Mouse (Mus musculus): ENCODE data around the gene Ehd3. TPM values are rescaled to one million over a fixed set of nuclear protein-coding genes. Genes with fewer than 3 reads are reported as not detected.
"Not testable (repeated sequence)": the region's sequence is repeated elsewhere in the genome, so short reads cannot be mapped to it uniquely, and the experiment has no call there.

Ehd3 gene
- polyA plus RNA-seq, 1 experiment from 2014 or later = 7.4 TPM

DNA sequence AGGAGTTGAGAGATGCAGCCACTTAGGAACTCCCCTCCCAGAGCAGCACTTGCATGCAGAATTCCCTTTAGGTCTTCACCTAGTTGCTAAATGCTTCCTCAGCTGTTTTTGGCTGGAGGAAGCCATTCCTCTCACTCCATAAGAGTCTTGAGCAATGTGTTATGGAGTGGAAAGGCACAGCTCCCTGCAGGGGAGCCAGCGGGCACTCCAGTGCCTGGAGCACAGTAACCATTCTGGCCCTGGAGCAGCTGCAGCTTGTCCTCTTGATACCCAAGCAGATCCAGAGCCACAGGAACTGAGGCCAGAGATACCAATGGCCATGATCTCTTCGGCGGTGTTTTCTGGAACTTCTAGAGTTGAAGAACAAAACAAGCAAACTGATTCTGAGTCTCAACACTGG, 32.7 kb downstream of the Ehd3 start:
- H3K4me3 ChIP-seq (ENCODE audit: low read depth, low read length) = no peak overlapping the region
- ATAC-seq (ENCODE audit: low FRiP score) (no peak), DNase-seq (ENCODE audit: low spot score, missing footprints) (no peak)
- H3K27me3 ChIP-seq (ENCODE audit: control insufficient read depth, insufficient read depth, low read length) = no peaks in the 10 kb centered on the region
- H3K4me2 ChIP-seq = no peak overlapping the region
- 92% methylated on average over 3 of the region's 3 CpGs for WGBS
- H3K4me1 ChIP-seq (ENCODE audit: control insufficient read depth, insufficient read depth, low read length) = no peaks in the 10 kb centered on the region
- H3K9me3 ChIP-seq (ENCODE audit: control insufficient read depth, low read length) = no peaks in the 10 kb centered on the region
- H3K27ac ChIP-seq (ENCODE audit: low read depth, low read length) = no peak overlapping the region
- H3K9ac ChIP-seq (ENCODE audit: low read length) = no peak overlapping the region
- no peaks in the 10 kb centered on the region for H3K36me3 ChIP-seq (ENCODE audit: control insufficient read depth, insufficient read depth, low read length)

GRCm38 (mm10) chr17:73837244-73837643, 33.3 kb downstream of the Ehd3 start:
- WGBS = 83% methylated on average over 4 of the region's 4 CpGs
- no peak for DNase-seq (ENCODE audit: low spot score, missing footprints)
- Histone ChIP-seq H3K4me1 (ENCODE audit: control insufficient read depth, insufficient read depth, low read length) (no peaks in the 10 kb centered on the region), H3K27ac (ENCODE audit: low read depth, low read length) (no peak overlapping the region), H3K9ac (ENCODE audit: low read length) (no peak overlapping the region), H3K36me3 (ENCODE audit: control insufficient read depth, insufficient read depth, low read length) (no peaks in the 10 kb centered on the region), H3K4me2 (no peak overlapping the region), H3K9me3 (ENCODE audit: control insufficient read depth, low read length) (no peaks in the 10 kb centered on the region), H3K27me3 (ENCODE audit: control insufficient read depth, insufficient read depth, low read length) (no peaks in the 10 kb centered on the region), H3K4me3 (ENCODE audit: low read depth, low read length) (no peak overlapping the region)
- ATAC-seq (ENCODE audit: low FRiP score) = no peak

GRCm38 (mm10) chr17:73839086-73839835, 35.3 kb downstream of the Ehd3 start:
- DNase-seq (ENCODE audit: low spot score, missing footprints) (no peak), ATAC-seq (ENCODE audit: low FRiP score) (no peak)
- H3K9me3 ChIP-seq (ENCODE audit: control insufficient read depth, low read length) = no peaks in the 10 kb centered on the region
- no peaks in the 10 kb centered on the region for H3K27me3 ChIP-seq (ENCODE audit: control insufficient read depth, insufficient read depth, low read length)
- H3K9ac ChIP-seq (ENCODE audit: low read length) = no peak overlapping the region
- no peak overlapping the region for H3K27ac ChIP-seq (ENCODE audit: low read depth, low read length)
- no peaks in the 10 kb centered on the region for H3K4me1 ChIP-seq (ENCODE audit: control insufficient read depth, insufficient read depth, low read length)
- no peak overlapping the region for H3K4me3 ChIP-seq (ENCODE audit: low read depth, low read length)
- H3K36me3 ChIP-seq (ENCODE audit: control insufficient read depth, insufficient read depth, low read length) = no peaks in the 10 kb centered on the region
- 68% methylated on average over 3 of the region's 3 CpGs for WGBS
- H3K4me2 ChIP-seq = no peak overlapping the region

- H3K9ac ChIP-seq (ENCODE audit: low read length); H3K4me1 ChIP-seq (ENCODE audit: control insufficient read depth, insufficient read depth, low read length); ATAC-seq (ENCODE audit: low FRiP score); H3K9me3 ChIP-seq (ENCODE audit: control insufficient read depth, low read length); H3K36me3 ChIP-seq (ENCODE audit: control insufficient read depth, insufficient read depth, low read length); H3K27ac ChIP-seq (ENCODE audit: low read depth, low read length); H3K27me3 ChIP-seq (ENCODE audit: control insufficient read depth, insufficient read depth, low read length); H3K4me3 ChIP-seq (ENCODE audit: low read depth, low read length); DNase-seq (ENCODE audit: low spot score, missing footprints); H3K4me2 ChIP-seq: not testable (repeated sequence)
- WGBS = 53% methylated on average over 1 of the region's 1 CpGs
Observed at GRCm38 (mm10) chr17:73839876-73840275, 35.9 kb downstream of the Ehd3 start.

GRCm38 (mm10) chr17:73842963-73843362, 39.0 kb downstream of the Ehd3 start:
- ATAC-seq (ENCODE audit: low FRiP score) (no peak), DNase-seq (ENCODE audit: low spot score, missing footprints) (no peak)
- Histone ChIP-seq H3K36me3 (ENCODE audit: control insufficient read depth, insufficient read depth, low read length) (no peaks in the 10 kb centered on the region), H3K27me3 (ENCODE audit: control insufficient read depth, insufficient read depth, low read length) (no peaks in the 10 kb centered on the region), H3K4me2 (no peak overlapping the region), H3K4me1 (ENCODE audit: control insufficient read depth, insufficient read depth, low read length) (no peaks in the 10 kb centered on the region), H3K9me3 (ENCODE audit: control insufficient read depth, low read length) (no peaks in the 10 kb centered on the region), H3K9ac (ENCODE audit: low read length) (no peak overlapping the region), H3K4me3 (ENCODE audit: low read depth, low read length) (no peak overlapping the region), H3K27ac (ENCODE audit: low read depth, low read length) (no peak overlapping the region)
- 86% methylated on average over 1 of the region's 1 CpGs for WGBS

- Histone ChIP-seq H3K27ac (ENCODE audit: low read depth, low read length) (no peak overlapping the region), H3K36me3 (ENCODE audit: control insufficient read depth, insufficient read depth, low read length) (no peaks in the 10 kb centered on the region), H3K4me2 (no peak overlapping the region), H3K9me3 (ENCODE audit: control insufficient read depth, low read length) (no peaks in the 10 kb centered on the region), H3K9ac (ENCODE audit: low read length) (no peak overlapping the region), H3K4me1 (ENCODE audit: control insufficient read depth, insufficient read depth, low read length) (no peaks in the 10 kb centered on the region), H3K4me3 (ENCODE audit: low read depth, low read length) (no peak overlapping the region), H3K27me3 (ENCODE audit: control insufficient read depth, insufficient read depth, low read length) (no peaks in the 10 kb centered on the region)
- 74% methylated on average over 3 of the region's 3 CpGs for WGBS
- ATAC-seq (ENCODE audit: low FRiP score) (no peak), DNase-seq (ENCODE audit: low spot score, missing footprints) (no peak)
Observed at GRCm38 (mm10) chr17:73845632-73846031, 41.7 kb downstream of the Ehd3 start.

DNA sequence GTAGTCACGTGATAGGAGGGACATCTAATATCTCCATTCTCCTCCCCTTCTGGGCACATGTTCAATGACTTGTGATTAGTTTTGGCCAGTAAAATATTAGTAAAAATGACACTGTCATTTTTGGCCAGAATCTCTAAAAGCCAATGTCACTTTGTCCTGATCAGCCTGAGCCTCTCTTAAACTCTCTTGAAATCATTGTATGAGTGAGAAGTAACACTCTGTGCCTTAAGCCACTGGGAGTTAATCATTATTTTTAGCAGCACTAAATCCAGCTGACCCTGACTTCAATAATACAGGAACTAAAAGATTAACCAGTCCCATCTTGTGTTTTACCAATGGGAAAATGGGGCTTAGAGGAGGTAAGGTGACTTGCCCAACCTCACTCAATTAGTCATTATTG, 43.5 kb downstream of the Ehd3 start:
- Histone ChIP-seq H3K4me2 (no peak overlapping the region), H3K36me3 (ENCODE audit: control insufficient read depth, insufficient read depth, low read length) (no peaks in the 10 kb centered on the region), H3K9me3 (ENCODE audit: control insufficient read depth, low read length) (no peaks in the 10 kb centered on the region), H3K4me1 (ENCODE audit: control insufficient read depth, insufficient read depth, low read length) (no peaks in the 10 kb centered on the region), H3K4me3 (ENCODE audit: low read depth, low read length) (no peak overlapping the region), H3K27ac (ENCODE audit: low read depth, low read length) (no peak overlapping the region), H3K9ac (ENCODE audit: low read length) (no peak overlapping the region), H3K27me3 (ENCODE audit: control insufficient read depth, insufficient read depth, low read length) (no peaks in the 10 kb centered on the region)
- 91% methylated on average over 1 of the region's 1 CpGs for WGBS
- no peak for DNase-seq (ENCODE audit: low spot score, missing footprints)
- ATAC-seq (ENCODE audit: low FRiP score) = no peak

- H3K27me3 ChIP-seq (ENCODE audit: control insufficient read depth, insufficient read depth, low read length) = no peaks in the 10 kb centered on the region
- H3K4me1 ChIP-seq (ENCODE audit: control insufficient read depth, insufficient read depth, low read length) = no peaks in the 10 kb centered on the region
- H3K27ac ChIP-seq (ENCODE audit: low read depth, low read length) = no peak overlapping the region
- no peak for DNase-seq (ENCODE audit: low spot score, missing footprints)
- no peak for ATAC-seq (ENCODE audit: low FRiP score)
- no peak overlapping the region for H3K4me3 ChIP-seq (ENCODE audit: low read depth, low read length)
- H3K4me2 ChIP-seq = no peak overlapping the region
- no peaks in the 10 kb centered on the region for H3K36me3 ChIP-seq (ENCODE audit: control insufficient read depth, insufficient read depth, low read length)
- no peak overlapping the region for H3K9ac ChIP-seq (ENCODE audit: low read length)
- 90% methylated on average over 11 of the region's 11 CpGs for WGBS
- no peaks in the 10 kb centered on the region for H3K9me3 ChIP-seq (ENCODE audit: control insufficient read depth, low read length)
Observed at GRCm38 (mm10) chr17:73853041-73853440, 49.1 kb downstream of the Ehd3 start.

GRCm38 (mm10) chr17:73853717-73854116, 49.8 kb downstream of the Ehd3 start:
- 60% methylated on average over 4 of the region's 4 CpGs for WGBS
- H3K27me3 ChIP-seq (ENCODE audit: control insufficient read depth, insufficient read depth, low read length) = no peaks in the 10 kb centered on the region
- no peak overlapping the region for H3K9ac ChIP-seq (ENCODE audit: low read length)
- H3K9me3 ChIP-seq (ENCODE audit: control insufficient read depth, low read length) = no peaks in the 10 kb centered on the region
- H3K4me1 ChIP-seq (ENCODE audit: control insufficient read depth, insufficient read depth, low read length) = no peaks in the 10 kb centered on the region
- no peak overlapping the region for H3K27ac ChIP-seq (ENCODE audit: low read depth, low read length)
- no peaks in the 10 kb centered on the region for H3K36me3 ChIP-seq (ENCODE audit: control insufficient read depth, insufficient read depth, low read length)
- DNase-seq (ENCODE audit: low spot score, missing footprints) = no peak
- no peak for ATAC-seq (ENCODE audit: low FRiP score)
- H3K4me3 ChIP-seq (ENCODE audit: low read depth, low read length) = no peak overlapping the region
- H3K4me2 ChIP-seq = no peak overlapping the region
